Mouse (Mus musculus) hindbrain, embryonic 16.5 days (tissue): ENCODE measurements around the gene Bmp8b. TPM values are rescaled to one million over a fixed set of nuclear protein-coding genes. Genes with fewer than 3 reads are reported as not detected.
"Not testable (repeated sequence)": the region's sequence is repeated elsewhere in the genome, so short reads cannot be mapped to it uniquely, and the experiment has no call there.

ENCODE experiments used
- ATAC-seq: fragments of 200-750 bp; cut with Nextera tagmentation; 2 replicates; pipeline ENCODE4 v1.8.0; 2017; ENCODE audit warnings: moderate TSS enrichment, moderate library complexity
- H3K27ac ChIP-seq: fragments of 300-500 bp; sonication (generic); 2 replicates; pipeline ENCODE4 v1.5.1; 2014; ENCODE audit warnings: low read depth, mild to moderate bottlenecking, control low read depth, low read length, moderate library complexity
- H3K27me3 ChIP-seq: fragments of 300-500 bp; sonication (generic); replicated peaks from 2 replicates; pipeline ENCODE4 v1.6.1; 2014; ENCODE audit warnings: low read length; ENCODE audit not compliant: control insufficient read depth, insufficient read depth
- H3K36me3 ChIP-seq: fragments of 300-500 bp; sonication (generic); 2 replicates; pipeline ENCODE4 v1.6.1; 2014; ENCODE audit warnings: mild to moderate bottlenecking, low read length, moderate library complexity, mixed read lengths; ENCODE audit not compliant: control insufficient read depth, insufficient read depth
- H3K4me1 ChIP-seq: fragments of 300-500 bp; sonication (generic); 2 replicates; pipeline ENCODE4 v1.6.1; 2014; ENCODE audit warnings: low read depth, low read length; ENCODE audit not compliant: control insufficient read depth, insufficient read depth
- H3K4me2 ChIP-seq: fragments of 300-500 bp; sonication (generic); 2 replicates; pipeline ENCODE4 v1.6.1; 2014; ENCODE audit warnings: mild to moderate bottlenecking, low read length, control low read depth, moderate library complexity
- H3K4me3 ChIP-seq: fragments of 300-500 bp; sonication (generic); 2 replicates; pipeline ENCODE4 v1.5.1; 2014; ENCODE audit warnings: mild to moderate bottlenecking, low read length, control low read depth, moderate library complexity
- H3K9ac ChIP-seq: fragments of 300-500 bp; sonication (generic); 2 replicates; pipeline ENCODE4 v1.6.1; 2014; ENCODE audit warnings: low read depth, mild to moderate bottlenecking, control low read depth, low read length, moderate library complexity
- H3K9me3 ChIP-seq: fragments of 300-500 bp; sonication (generic); 2 replicates; pipeline ENCODE4 v1.6.1; 2014; ENCODE audit warnings: mild to moderate bottlenecking, low read length, moderate library complexity; ENCODE audit not compliant: control insufficient read depth
- whole genome bisulfite sequencing: fragments of 180-500 bp; shearing (Covaris S2); extraction: QIAGEN DNeasy Blood & Tissue Kit; methylation state at CpG from one replicate; pipeline ENCODE4 v1.1.7; 2014; 5-methylcytosine and 5-hydroxymethylcytosine counted together
- polyA plus RNA-seq: library from polyadenylated mRNA; unstranded; fragments of >200 nt; fragmentation: Nextera tagmentation; extraction: Ambion mirVana; gene quantifications from 2 replicates; pipeline ENCODE4 v1.2.1, GENCODE M21; 2015

Bmp8b gene
- polyA plus RNA-seq, 1 experiment from 2014 or later = 0.58 TPM

DNA sequence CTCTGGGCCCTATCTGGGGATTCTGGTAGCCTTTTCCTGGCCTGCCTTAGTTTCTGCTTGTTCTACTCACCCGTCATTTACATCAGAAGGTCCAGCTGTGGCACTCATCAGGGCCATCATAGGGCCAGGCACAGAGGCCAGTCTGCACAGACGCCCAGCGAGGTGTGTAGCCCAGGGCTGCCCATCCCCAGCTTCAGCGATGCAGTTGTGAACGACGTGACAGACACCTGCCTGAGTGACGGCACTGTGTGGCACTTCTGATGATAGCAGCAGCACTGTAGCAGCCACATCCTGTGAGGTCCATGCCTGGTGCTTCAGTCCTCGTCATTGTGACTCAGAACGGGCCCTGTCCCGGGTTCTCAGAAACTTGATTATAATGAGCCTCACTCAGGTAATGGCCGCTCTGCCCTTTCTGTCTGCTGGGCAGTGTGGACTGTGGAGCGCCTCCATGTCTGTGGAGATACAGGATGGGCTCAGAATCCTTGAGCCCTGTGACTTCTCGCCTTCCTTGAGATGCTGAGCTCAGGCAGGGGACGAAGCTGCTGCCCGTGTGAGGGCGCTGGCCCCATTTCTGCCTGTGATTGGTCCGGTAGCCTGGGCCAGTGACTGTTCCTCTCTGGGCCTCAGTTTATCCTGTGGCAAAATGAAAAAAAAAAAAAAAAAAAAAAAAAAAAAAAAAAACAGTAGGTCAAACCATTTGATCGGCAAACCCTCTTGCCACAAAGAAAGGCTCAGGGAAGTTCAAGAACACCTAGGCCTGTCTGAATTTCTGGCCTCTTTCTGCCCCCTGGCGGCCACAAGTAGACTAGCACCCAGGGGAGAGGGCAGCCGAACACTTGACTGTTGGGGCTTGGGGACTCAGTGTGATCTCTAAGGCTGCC lies 22.4 kb upstream of the Bmp8b start:
- H3K4me1 ChIP-seq = no peaks in the 10 kb centered on the region
- peak; percentile 58 for ATAC-seq
- 71% methylated on average over 20 of the region's 20 CpGs for WGBS

DNA sequence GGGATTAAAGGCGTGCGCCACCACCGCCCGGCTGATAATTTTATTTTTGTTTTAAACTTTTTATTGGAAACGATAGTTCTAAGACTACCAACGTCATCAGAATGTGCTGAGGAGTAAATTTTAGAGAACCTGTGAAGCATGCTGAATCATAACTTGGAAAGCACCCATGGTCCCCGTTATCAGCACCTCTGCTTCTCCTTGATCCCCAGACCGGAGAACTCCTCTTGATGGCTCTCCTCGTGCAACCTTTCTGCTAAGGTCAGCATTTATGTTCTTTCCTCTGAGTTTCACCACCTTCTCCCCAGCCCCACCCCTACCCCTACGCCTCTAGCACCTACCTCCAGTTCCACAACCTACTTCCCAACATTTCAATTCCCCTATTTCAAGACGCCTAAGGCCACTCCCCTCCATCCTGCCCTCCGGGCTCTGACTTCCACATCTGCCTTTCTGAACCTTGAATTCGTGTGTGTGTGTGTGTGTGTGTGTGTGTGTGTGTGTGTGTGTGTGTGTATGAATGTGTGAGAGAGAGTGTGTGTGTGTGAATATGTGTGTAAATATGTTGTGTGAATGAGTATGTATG lies 21.6 kb upstream of the Bmp8b start:
- Histone ChIP-seq H3K9me3 (no peaks in the 10 kb centered on the region), H3K36me3 (no peaks in the 10 kb centered on the region), H3K9ac (no peak overlapping the region), H3K27me3 (no peaks in the 10 kb centered on the region), H3K27ac (no peak overlapping the region), H3K4me3 (no peak overlapping the region), H3K4me2 (no peak overlapping the region), H3K4me1 (no peaks in the 10 kb centered on the region)
- 68% methylated on average over 13 of the region's 13 CpGs for WGBS
- ATAC-seq = no peak

More for the DNA sequence above, 22.4 kb upstream of the Bmp8b start:
- Histone ChIP-seq H3K4me2 (no peak overlapping the region), H3K36me3 (no peaks in the 10 kb centered on the region), H3K27ac (no peak overlapping the region), H3K27me3 (no peaks in the 10 kb centered on the region), H3K4me3 (no peak overlapping the region), H3K9ac (no peak overlapping the region), H3K9me3 (no peaks in the 10 kb centered on the region)

DNA sequence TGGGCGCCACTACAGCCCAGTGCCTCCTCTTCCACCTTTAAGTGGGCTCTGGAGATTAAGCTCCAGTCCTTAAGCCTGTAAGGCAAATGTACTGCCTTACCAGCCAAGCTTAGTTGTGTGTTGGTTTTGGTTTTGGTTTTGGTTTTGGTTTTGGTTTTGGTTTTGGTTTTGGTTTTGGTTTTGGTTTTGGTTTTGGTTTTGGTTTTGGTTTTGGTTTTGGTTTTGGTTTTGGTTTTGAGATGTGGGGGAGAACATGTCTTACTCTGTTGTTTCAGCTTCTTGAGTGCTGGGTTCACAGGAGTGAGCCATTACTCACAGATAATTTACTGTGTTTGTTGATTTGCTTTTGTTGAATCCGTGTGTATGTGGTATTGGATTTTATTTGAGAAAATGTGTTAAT lies 19.7 kb upstream of the Bmp8b start:
- H3K4me2 ChIP-seq = no peak overlapping the region
- H3K4me1 ChIP-seq = no peaks in the 10 kb centered on the region
- 88% methylated on average over 2 of the region's 2 CpGs for WGBS
- ATAC-seq = no peak
- H3K4me3 ChIP-seq = no peak overlapping the region
- H3K36me3 ChIP-seq = no peaks in the 10 kb centered on the region
- no peak overlapping the region for H3K9ac ChIP-seq
- H3K27me3 ChIP-seq = no peaks in the 10 kb centered on the region
- no peak overlapping the region for H3K27ac ChIP-seq
- H3K9me3 ChIP-seq = no peaks in the 10 kb centered on the region

DNA sequence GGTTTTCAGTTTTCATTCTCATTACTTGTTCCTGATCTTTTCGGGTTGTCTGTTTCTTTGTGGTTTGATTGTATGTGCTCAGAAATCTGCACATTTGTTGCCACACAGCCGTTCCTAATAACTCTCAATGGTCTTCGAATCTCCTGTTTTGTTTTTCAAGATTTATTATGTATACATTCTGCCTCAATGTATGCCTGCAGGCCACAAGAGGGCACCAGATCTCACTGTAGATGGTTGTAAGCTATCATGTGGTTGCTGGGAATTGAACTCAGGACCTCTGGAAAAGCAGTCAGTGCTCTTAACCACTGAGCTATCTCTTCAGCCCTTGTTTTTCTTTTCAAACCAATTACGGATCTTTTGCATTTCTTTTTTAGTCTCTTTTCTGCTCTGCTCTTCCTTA lies 18.6 kb upstream of the Bmp8b start:
- H3K27ac ChIP-seq = no peak overlapping the region
- 93% methylated on average over 4 of the region's 4 CpGs for WGBS
- no peaks in the 10 kb centered on the region for H3K36me3 ChIP-seq
- H3K9me3 ChIP-seq = no peaks in the 10 kb centered on the region
- H3K4me1 ChIP-seq = no peaks in the 10 kb centered on the region
- no peak for ATAC-seq
- H3K4me3 ChIP-seq = no peak overlapping the region
- H3K4me2 ChIP-seq = no peak overlapping the region
- no peaks in the 10 kb centered on the region for H3K27me3 ChIP-seq
- no peak overlapping the region for H3K9ac ChIP-seq

DNA sequence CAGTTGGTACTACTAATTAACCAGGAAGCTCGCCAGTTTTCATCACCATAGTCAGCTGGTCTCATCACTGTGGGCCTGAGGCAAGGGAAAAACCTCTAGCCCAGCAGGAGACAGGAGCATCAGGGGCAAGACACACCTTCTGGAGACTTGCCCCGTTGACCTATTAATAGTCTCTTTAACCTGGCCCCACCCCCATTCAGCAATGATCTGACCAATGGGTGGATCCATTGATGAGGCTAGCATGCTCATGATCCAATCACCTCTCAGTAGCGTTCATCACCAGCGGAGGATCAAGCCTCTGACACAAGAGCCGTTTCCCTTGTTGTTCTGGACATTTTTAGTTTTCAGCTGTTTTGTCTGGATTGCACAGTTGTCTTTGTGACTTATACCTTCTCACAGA lies 12.3 kb upstream of the Bmp8b start:
- H3K9me3 ChIP-seq = no peaks in the 10 kb centered on the region
- H3K4me3 ChIP-seq = no peak overlapping the region
- H3K4me1 ChIP-seq = no peaks in the 10 kb centered on the region
- WGBS = 73% methylated on average over 5 of the region's 5 CpGs
- no peaks in the 10 kb centered on the region for H3K36me3 ChIP-seq
- no peak for ATAC-seq
- H3K9ac ChIP-seq = no peak overlapping the region
- no peak overlapping the region for H3K27ac ChIP-seq
- H3K27me3 ChIP-seq = no peaks in the 10 kb centered on the region
- H3K4me2 ChIP-seq = no peak overlapping the region

DNA sequence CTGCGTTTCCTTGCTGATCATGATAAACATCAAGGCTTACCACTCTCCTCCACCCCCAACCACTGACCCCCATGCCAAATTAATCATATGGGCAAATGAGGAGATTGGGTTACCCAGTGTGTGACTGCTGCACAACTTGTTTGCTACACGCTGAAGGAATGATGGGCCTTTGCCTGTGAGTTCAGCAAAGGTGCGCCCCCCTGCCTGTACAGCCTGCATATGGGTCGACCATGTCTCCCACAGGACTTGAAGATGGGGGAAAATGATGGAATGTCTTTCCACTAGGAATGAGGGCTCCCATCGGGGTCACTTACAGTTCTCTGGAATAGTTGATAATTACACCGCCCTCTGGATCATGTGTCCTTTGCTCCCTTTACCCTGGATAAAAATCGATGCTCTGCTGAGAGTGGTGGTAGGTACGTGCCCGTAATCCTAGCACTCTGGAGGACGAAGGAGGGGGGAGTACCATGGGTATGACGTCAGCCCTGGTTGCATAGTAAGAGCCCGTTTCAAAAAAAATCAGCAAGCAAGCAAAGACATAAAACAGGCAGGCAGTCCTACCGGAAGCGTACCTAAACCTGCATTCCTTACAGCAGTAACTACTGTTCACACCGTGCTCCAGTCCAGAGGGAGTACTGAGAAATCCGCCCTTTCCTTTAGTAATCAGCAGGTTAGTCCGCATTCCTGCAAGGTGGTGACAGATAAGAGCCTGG lies 11.7 kb upstream of the Bmp8b start:
- Histone ChIP-seq H3K27me3 (no peaks in the 10 kb centered on the region), H3K4me1 (no peaks in the 10 kb centered on the region), H3K9ac (no peak overlapping the region), H3K4me2 (peak overlapping the region; percentile 27), H3K27ac (no peak overlapping the region), H3K36me3 (no peaks in the 10 kb centered on the region), H3K9me3 (no peaks in the 10 kb centered on the region), H3K4me3 (no peak overlapping the region)
- 71% methylated on average over 17 of the region's 17 CpGs for WGBS
- 0 out of 2 replicates have a peak, but pooled peaks have one; percentile 37 for ATAC-seq

DNA sequence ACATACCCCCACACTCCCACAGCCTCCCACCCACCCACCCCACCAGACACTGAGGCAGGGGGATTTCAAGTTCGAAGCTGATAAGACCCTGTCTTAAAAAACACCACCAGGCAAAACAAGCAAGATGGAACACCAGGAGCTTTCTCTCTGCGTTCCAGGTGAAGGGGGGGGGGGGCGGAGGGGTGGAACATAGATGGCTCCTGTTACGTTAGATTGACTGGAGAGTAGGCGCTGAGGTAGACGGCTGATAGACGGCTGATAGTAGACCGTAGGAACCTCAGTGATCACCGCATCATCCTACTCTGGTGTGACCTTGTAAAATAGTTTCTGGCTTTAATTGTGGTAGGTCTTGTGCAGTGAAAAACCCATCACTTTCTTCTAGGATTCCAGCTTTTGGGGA lies 11.1 kb upstream of the Bmp8b start:
- Histone ChIP-seq H3K27me3 (no peaks in the 10 kb centered on the region), H3K9ac (no peak overlapping the region), H3K9me3 (no peaks in the 10 kb centered on the region), H3K27ac (no peak overlapping the region), H3K4me2 (no peak overlapping the region), H3K36me3 (no peaks in the 10 kb centered on the region), H3K4me1 (no peaks in the 10 kb centered on the region), H3K4me3 (no peak overlapping the region)
- WGBS = 80% methylated on average over 8 of the region's 9 CpGs
- ATAC-seq = no peak

DNA sequence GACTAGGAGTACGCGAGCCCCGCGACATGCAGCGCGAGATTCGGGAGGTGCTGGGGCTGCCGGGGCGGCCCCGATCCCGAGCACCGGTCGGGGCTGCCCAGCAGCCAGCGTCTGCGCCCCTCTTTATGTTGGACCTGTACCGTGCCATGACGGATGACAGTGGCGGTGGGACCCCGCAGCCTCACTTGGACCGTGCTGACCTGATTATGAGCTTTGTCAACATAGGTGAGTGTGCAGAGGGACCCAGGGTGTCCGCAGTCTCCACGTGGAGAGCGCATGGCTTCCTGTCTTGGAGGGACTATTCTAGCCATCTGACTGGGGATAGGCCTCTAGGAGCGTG lies 456 bp downstream of the Bmp8b start:
- H3K4me3 ChIP-seq = peak overlapping the region; percentile 34
- peaks cover 6% of the 10 kb centered on the region; the same call in 1 of the 2 replicates for H3K4me1 ChIP-seq
- no peaks in the 10 kb centered on the region for H3K36me3 ChIP-seq
- H3K27me3 ChIP-seq = peaks cover 28% of the 10 kb centered on the region
- WGBS = 26% methylated on average over 22 of the region's 24 CpGs
- H3K9me3 ChIP-seq = no peaks in the 10 kb centered on the region
- peak overlapping the region; percentile 31 for H3K9ac ChIP-seq
- 0 out of 2 replicates have a peak, but pooled peaks have one; percentile 30 for ATAC-seq
- peak overlapping the region; percentile 51 for H3K4me2 ChIP-seq
- no peak overlapping the region for H3K27ac ChIP-seq

DNA sequence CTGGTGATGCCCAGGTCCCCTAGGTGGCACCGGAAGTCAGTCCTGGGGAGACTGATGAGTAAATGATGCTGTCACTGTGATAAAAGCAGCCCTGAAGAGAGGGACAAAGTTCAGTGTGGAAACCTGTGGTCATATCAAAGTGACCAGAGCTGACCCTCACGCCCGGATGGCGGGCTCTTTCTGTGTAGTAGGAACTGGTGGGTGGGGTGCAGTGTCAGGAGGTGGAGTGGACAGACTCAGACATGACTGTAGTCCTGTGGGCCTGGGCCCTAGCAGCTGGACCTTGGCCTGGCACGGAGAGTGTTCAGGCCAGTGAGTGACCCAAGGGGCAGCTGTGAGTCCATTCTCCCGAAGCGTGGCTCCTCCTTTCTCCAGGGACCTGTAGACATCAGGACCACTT lies 964 bp downstream of the Bmp8b start:
- H3K27ac ChIP-seq, ATAC-seq: not testable (repeated sequence)

More for the DNA sequence above, 964 bp downstream of the Bmp8b start:
- not testable (repeated sequence) for H3K4me3 ChIP-seq, H3K36me3 ChIP-seq, H3K4me2 ChIP-seq, H3K9me3 ChIP-seq, H3K4me1 ChIP-seq, H3K9ac ChIP-seq
- WGBS = 87% methylated on average over 6 of the region's 7 CpGs
- H3K27me3 ChIP-seq = peaks cover 28% of the 10 kb centered on the region
